Mouse (Mus musculus): ENCODE data around the gene Gm7324. TPM values are rescaled to one million over a fixed set of nuclear protein-coding genes. Genes with fewer than 3 reads are reported as not detected.
"Not testable (repeated sequence)": the region's sequence is repeated elsewhere in the genome, so short reads cannot be mapped to it uniquely, and the experiment has no call there.

Gm7324 gene
- polyA plus RNA-seq (2016; fragmentation: Nextera tagmentation; extraction: Ambion mirVana), result 1.4 and 1.6 TPM in 2 replicates

DNA sequence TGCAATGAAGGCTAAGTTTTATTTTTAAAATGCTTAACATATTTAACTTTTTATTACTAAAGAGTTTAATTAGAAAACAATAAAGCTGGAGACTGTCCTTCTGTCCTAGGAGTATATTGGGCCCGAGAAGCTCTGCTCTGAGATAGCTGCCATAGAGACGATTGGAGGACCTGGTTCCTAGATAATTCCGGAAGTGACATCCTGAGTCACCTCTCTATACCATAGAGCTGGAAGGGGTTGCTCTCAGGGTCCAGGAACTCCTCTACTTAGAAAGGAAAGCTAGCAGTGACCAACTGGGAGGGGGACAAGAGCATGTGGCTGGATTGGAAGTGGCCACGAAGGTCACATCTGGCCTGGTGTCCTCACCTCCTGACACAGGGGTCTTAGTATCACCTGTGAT is at the start of gene Gm7324:
Gene Gm7324, plus strand, starts transcription at position 208 of the 400 bp plus-strand sequence.
- 94% methylated on average over 4 of the region's 4 CpGs for WGBS
- not testable (repeated sequence) for H3K4me3 ChIP-seq; DNase-seq (ENCODE audit: extremely low spot score, low spot score)

GRCm38 (mm10) chr14:43677099-43677498 is 20.5 kb upstream of the Gm7324 start, which contains the start of gene Gm8165:
Gene Gm8165, minus strand, starts transcription at chr14:43677199.
- not testable (repeated sequence) for DNase-seq (ENCODE audit: extremely low spot score, low spot score); H3K27ac ChIP-seq; H3K4me1 ChIP-seq; H3K27me3 ChIP-seq (ENCODE audit: poor library complexity, severe bottlenecking); H3K9me3 ChIP-seq; H3K4me3 ChIP-seq; H3K36me3 ChIP-seq (replicated peaks)
- 82% methylated on average over 1 of the region's 2 CpGs for WGBS

More for the DNA sequence above, at the start of gene Gm7324:
- H3K9me3 ChIP-seq; H3K27me3 ChIP-seq (ENCODE audit: poor library complexity, severe bottlenecking); H3K36me3 ChIP-seq (replicated peaks); H3K4me1 ChIP-seq; H3K27ac ChIP-seq: not testable (repeated sequence)

DNA sequence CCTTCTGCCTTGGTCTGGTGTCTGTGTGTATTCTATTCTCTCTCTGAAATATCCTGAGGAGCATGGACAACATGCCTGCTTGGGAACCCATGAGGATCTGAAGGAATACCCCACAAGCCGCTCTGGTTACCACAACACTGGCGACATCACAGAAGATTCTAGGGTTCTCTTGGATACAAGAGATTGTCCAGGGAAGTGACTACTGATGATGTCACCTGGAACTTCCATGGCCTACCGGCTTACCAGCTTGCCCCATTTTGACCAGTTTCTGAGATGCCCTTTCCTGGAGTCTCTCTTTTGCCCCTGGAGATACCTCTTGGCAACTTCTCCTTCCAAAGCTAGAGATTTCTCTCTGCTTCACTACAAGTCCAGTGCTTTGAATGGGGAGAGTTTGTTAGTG is 29.8 kb downstream of the Gm7324 start, which contains the start of gene Gm16506:
Gene Gm16506, minus strand, starts transcription at position 101 of the 400 bp plus-strand sequence.
- H3K36me3 ChIP-seq (replicated peaks); H3K9me3 ChIP-seq; H3K27ac ChIP-seq; H3K4me3 ChIP-seq; H3K27me3 ChIP-seq (ENCODE audit: poor library complexity, severe bottlenecking); DNase-seq (ENCODE audit: extremely low spot score, low spot score); H3K4me1 ChIP-seq: not testable (repeated sequence)
- WGBS, result 92% methylated on average over 3 of the region's 3 CpGs

- H3K27ac ChIP-seq, result not testable (repeated sequence)
- 85% methylated on average over 4 of the region's 4 CpGs for WGBS
These were observed 49.9 kb downstream of the Gm7324 start, which contains the start of gene Gm6526 for GRCm38 (mm10) chr14:43747566-43747965. Gene Gm6526, plus strand, starts transcription at chr14:43747866.

More at GRCm38 (mm10) chr14:43747566-43747965, 49.9 kb downstream of the Gm7324 start, which contains the start of gene Gm6526:
- H3K36me3 ChIP-seq (replicated peaks); DNase-seq (ENCODE audit: extremely low spot score, low spot score); H3K27me3 ChIP-seq (ENCODE audit: poor library complexity, severe bottlenecking); H3K4me1 ChIP-seq; H3K4me3 ChIP-seq; H3K9me3 ChIP-seq: not testable (repeated sequence)

Other genes starting within 250 kb of the Gm7324 start
- gene Gm5799, start 154.3 kb upstream of the Gm7324 start, polyA plus RNA-seq (2016; fragmentation: Nextera tagmentation; extraction: Ambion mirVana), result not detected in 2 replicates
- gene Gm17654, start 118.7 kb upstream of the Gm7324 start, polyA plus RNA-seq (2016; fragmentation: Nextera tagmentation; extraction: Ambion mirVana), result not detected in 2 replicates
- gene Gm10375, start 89.8 kb upstream of the Gm7324 start, polyA plus RNA-seq (2016; fragmentation: Nextera tagmentation; extraction: Ambion mirVana), result not detected in 2 replicates
- gene Gm8165, start 20.6 kb upstream of the Gm7324 start, polyA plus RNA-seq (2016; fragmentation: Nextera tagmentation; extraction: Ambion mirVana), result not detected in 2 replicates
- not detected in 2 replicates for gene Gm16506, start 29.7 kb downstream of the Gm7324 start, polyA plus RNA-seq (2016; fragmentation: Nextera tagmentation; extraction: Ambion mirVana)
- not detected in 2 replicates for gene Gm6526, start 50.0 kb downstream of the Gm7324 start, polyA plus RNA-seq (2016; fragmentation: Nextera tagmentation; extraction: Ambion mirVana)
- not detected in 2 replicates for gene Gm8180, start 86.9 kb downstream of the Gm7324 start, polyA plus RNA-seq (2016; fragmentation: Nextera tagmentation; extraction: Ambion mirVana)
- gene Ear1, start 177.7 kb downstream of the Gm7324 start, polyA plus RNA-seq (2016; fragmentation: Nextera tagmentation; extraction: Ambion mirVana), result not detected in 2 replicates
- not detected in 2 replicates for gene Ear10, start 225.7 kb downstream of the Gm7324 start, polyA plus RNA-seq (2016; fragmentation: Nextera tagmentation; extraction: Ambion mirVana)
- gene Gm8113, start 227.6 kb downstream of the Gm7324 start, polyA plus RNA-seq (2016; fragmentation: Nextera tagmentation; extraction: Ambion mirVana), result 4.7 and 5.5 TPM in 2 replicates

Measured in forebrain, embryonic 10.5 days (tissue).